8 mouse cellular contexts compared by ENCODE assay signal in genomic region chr3:85573864-85574830, GRCm38 (mm10). TPM values are rescaled to one million over a fixed set of nuclear protein-coding genes. Genes with fewer than 3 reads are reported as not detected.
DNase-seq lines count a peak whose midpoint lies in the region; ATAC-seq and TF ChIP-seq lines count a peak whose summit lies in the region.

TSS of gene Gatb (plus strand) at chr3:85574119.

- H3ac ChIP-seq in C2C12 (ENCODE audit: control insufficient read depth, insufficient read length, low read depth) (peak within 1 kb of the TSS; percentile 69), myocyte (ENCODE audit: control insufficient read depth, insufficient read length) (no peak within 1 kb of the TSS)

- peak within 1 kb of the TSS; percentile 80 for H3K27ac ChIP-seq in heart, embryonic 11.5 days (ENCODE audit: low read depth, low read length)
- H3K27ac ChIP-seq in kidney, embryonic 16.5 days (ENCODE audit: low read length) = peak within 1 kb of the TSS; percentile 82
- H3K27ac ChIP-seq in liver, adult 2 months (replicated peaks; ENCODE audit: insufficient read depth, low read depth, low read length) = peak within 1 kb of the TSS; percentile 61

- no peaks in the 10 kb centered on the region for H3K79me3 ChIP-seq in C2C12 (ENCODE audit: low read depth)

- TF ChIP-seq CTCF in C2C12 (IDR thresholded peaks at IDR 0.05; ENCODE audit: control insufficient read depth, insufficient read depth, insufficient read length) = peak; percentile 18
- TF ChIP-seq CTCF in brain, embryonic 14.5 days (IDR thresholded peaks at IDR 0.05; ENCODE audit: borderline replicate concordance, extremely low read depth, insufficient read depth, insufficient read length) = peak; percentile 81
- peak; percentile 68 for TF ChIP-seq CTCF in liver, adult 2 months (IDR thresholded peaks at IDR 0.05; ENCODE audit: low read depth, low read length)

- H3K4me3 ChIP-seq in C2C12 (ENCODE audit: insufficient read depth, poor library complexity, severe bottlenecking) (peak within 1 kb of the TSS; percentile 78), myocyte (peak within 1 kb of the TSS; percentile 62)
- peak within 1 kb of the TSS; percentile 77 for H3K4me3 ChIP-seq in erythroblast, embryonic 14.5 days (replicated peaks)
- H3K4me3 ChIP-seq in heart, embryonic 11.5 days (ENCODE audit: low read depth, low read length) = peak within 1 kb of the TSS; percentile 77
- H3K4me3 ChIP-seq in kidney, embryonic 16.5 days (ENCODE audit: low read length) = peak within 1 kb of the TSS; percentile 92
- peak within 1 kb of the TSS; percentile 75 for H3K4me3 ChIP-seq in liver, adult 2 months (ENCODE audit: insufficient read depth, low read depth, low read length)

- H3K4me2 ChIP-seq in heart, embryonic 11.5 days = peak within 1 kb of the TSS; percentile 80
- peak within 1 kb of the TSS; percentile 74 for H3K4me2 ChIP-seq in kidney, embryonic 16.5 days (replicated peaks; ENCODE audit: low read depth, low read length)
- H3K4me2 ChIP-seq in myocyte (ENCODE audit: low read depth) = peak within 1 kb of the TSS; percentile 83

- H3K36me3 ChIP-seq in C2C12 (ENCODE audit: control insufficient read depth, insufficient read depth) (no peaks in the 10 kb centered on the region), myocyte (ENCODE audit: control insufficient read depth, insufficient read depth) (no peaks in the 10 kb centered on the region)
- no peaks in the 10 kb centered on the region; the same call in none of the 2 replicates for H3K36me3 ChIP-seq in erythroblast, embryonic 14.5 days (ENCODE audit: control insufficient read depth)
- H3K36me3 ChIP-seq in heart, embryonic 11.5 days (ENCODE audit: control insufficient read depth, insufficient read depth, low read length) = no peaks in the 10 kb centered on the region
- no peaks in the 10 kb centered on the region for H3K36me3 ChIP-seq in kidney, embryonic 16.5 days (ENCODE audit: insufficient read depth, low read length)
- peaks cover 5% of the 10 kb centered on the region; the same call in 1 of the 2 replicates for H3K36me3 ChIP-seq in liver, adult 2 months (ENCODE audit: control insufficient read depth, insufficient read depth, low read length)
- peaks cover 3% of the 10 kb centered on the region; the same call in 1 of the 2 replicates for H3K36me3 ChIP-seq in splenic B cell, adult 2 months (ENCODE audit: control insufficient read depth, insufficient read depth, low read length, poor library complexity, severe bottlenecking)

- TF ChIP-seq POLR2A in brain, embryonic 14.5 days (IDR thresholded peaks at IDR 0.05; ENCODE audit: borderline replicate concordance, extremely low read depth, insufficient read depth, insufficient read length, poor library complexity, severe bottlenecking) = peak; percentile 73; the same call in 1 of the 2 replicates
- TF ChIP-seq POLR2A in liver, adult 2 months (IDR thresholded peaks at IDR 0.05; ENCODE audit: extremely low read depth, insufficient read depth, low read length) = peak; percentile 47; the same call in 1 of the 2 replicates
- peak; percentile 50 for TF ChIP-seq POLR2A in myocyte (IDR thresholded peaks at IDR 0.05; ENCODE audit: insufficient read length, low read depth)

- ATAC-seq in heart, embryonic 11.5 days (replicated peaks; ENCODE audit: insufficient number of reproducible peaks, low FRiP score, low TSS enrichment) = peak; percentile 99
- ATAC-seq in kidney, embryonic 16.5 days (ENCODE audit: low FRiP score, low TSS enrichment) = peak; percentile 100

- WGBS in heart, embryonic 11.5 days (ENCODE audit: insufficient replicate concordance) = 3% methylated on average over 41 of the region's 41 CpGs
- 3% methylated on average over 41 of the region's 41 CpGs for WGBS in kidney, embryonic 16.5 days
- 1% methylated on average over 41 of the region's 41 CpGs for WGBS in liver, adult 2 months

- H3K9ac ChIP-seq in heart, embryonic 11.5 days (ENCODE audit: low read depth, low read length) = peak within 1 kb of the TSS; percentile 87
- peak within 1 kb of the TSS; percentile 93 for H3K9ac ChIP-seq in kidney, embryonic 16.5 days (replicated peaks; ENCODE audit: low read length)
- peak within 1 kb of the TSS; percentile 80 for H3K9ac ChIP-seq in liver, adult 2 months (ENCODE audit: low read depth, low read length)

- H3K79me2 ChIP-seq in C2C12 (ENCODE audit: control insufficient read depth, insufficient read depth) = no peaks in the 10 kb centered on the region
- no peaks in the 10 kb centered on the region for H3K79me2 ChIP-seq in liver, adult 2 months (ENCODE audit: control insufficient read depth, insufficient read depth, low read length)
- no peaks in the 10 kb centered on the region for H3K79me2 ChIP-seq in myocyte (ENCODE audit: control insufficient read depth, insufficient read depth)

- H3K27me3 ChIP-seq in C2C12 (ENCODE audit: control insufficient read depth, insufficient read depth, insufficient read length) = no peaks in the 10 kb centered on the region
- no peaks in the 10 kb centered on the region for H3K27me3 ChIP-seq in erythroblast, embryonic 14.5 days (ENCODE audit: control insufficient read depth)
- H3K27me3 ChIP-seq in heart, embryonic 11.5 days (ENCODE audit: control insufficient read depth, insufficient read depth, low read length) = no peaks in the 10 kb centered on the region
- H3K27me3 ChIP-seq in kidney, embryonic 16.5 days (ENCODE audit: insufficient read depth, low read length) = no peaks in the 10 kb centered on the region
- H3K27me3 ChIP-seq in liver, adult 2 months (ENCODE audit: control insufficient read depth, insufficient read depth, low read length) = no peaks in the 10 kb centered on the region
- H3K27me3 ChIP-seq in myocyte (ENCODE audit: control insufficient read depth, insufficient read depth, insufficient read length) = no peaks in the 10 kb centered on the region
- H3K27me3 ChIP-seq in splenic B cell, adult 2 months (ENCODE audit: control insufficient read depth, insufficient read depth, low read length, poor library complexity, severe bottlenecking) = no peaks in the 10 kb centered on the region

- peak; percentile 100 for DNase-seq in brain, embryonic 14.5 days (ENCODE audit: low read depth)
- DNase-seq in liver, adult 2 months (ENCODE audit: extremely low read depth, low read depth, low spot score) = peak; percentile 99
- peak; percentile 99 for DNase-seq in splenic B cell, adult 2 months (ENCODE audit: low read depth, low spot score)

- H3K4me1 ChIP-seq in erythroblast, embryonic 14.5 days (ENCODE audit: control insufficient read depth) = peaks cover 23% of the 10 kb centered on the region
- no peaks in the 10 kb centered on the region for H3K4me1 ChIP-seq in heart, embryonic 11.5 days (ENCODE audit: control insufficient read depth, insufficient read depth, low read length)
- H3K4me1 ChIP-seq in kidney, embryonic 16.5 days (ENCODE audit: insufficient read depth, low read length) = 0 out of 2 replicates have a peak, but pooled peaks cover 2% of the 10 kb centered on the region
- H3K4me1 ChIP-seq in liver, adult 2 months (ENCODE audit: control insufficient read depth, insufficient read depth, low read length) = 0 out of 2 replicates have a peak, but pooled peaks cover 1% of the 10 kb centered on the region

- H3K9me3 ChIP-seq in erythroblast, embryonic 14.5 days (ENCODE audit: control insufficient read depth, low read length) = no peaks in the 10 kb centered on the region
- H3K9me3 ChIP-seq in heart, embryonic 11.5 days (replicated peaks; ENCODE audit: control insufficient read depth, low read length) = no peaks in the 10 kb centered on the region
- no peaks in the 10 kb centered on the region for H3K9me3 ChIP-seq in kidney, embryonic 16.5 days (ENCODE audit: low read length)

TF ChIP-seq in C2C12, 6 proteins besides CTCF, POLR2A, EP300 and RAD21:
- TF ChIP-seq MAX (IDR thresholded peaks at IDR 0.05) (no peak), CEBPB (IDR thresholded peaks at IDR 0.05; ENCODE audit: low read depth) (no peak), MYOG (IDR thresholded peaks at IDR 0.05; ENCODE audit: control insufficient read depth, extremely low read depth, insufficient read length) (no peak), MYOD1 (IDR thresholded peaks at IDR 0.05; ENCODE audit: control insufficient read depth, insufficient read length, low read depth) (no peak), USF1 (IDR thresholded peaks at IDR 0.05; ENCODE audit: low read depth) (peak; percentile 98), FOSL1 (IDR thresholded peaks at IDR 0.05; ENCODE audit: insufficient read depth, low read length, poor library complexity, severe bottlenecking) (no peak)
TF ChIP-seq in C2C12: peak in this region for 1.

TF ChIP-seq in myocyte, 11 proteins besides CTCF, POLR2A, EP300 and RAD21:
- TF ChIP-seq REST (IDR thresholded peaks at IDR 0.05; ENCODE audit: insufficient read depth, insufficient read length) (no peak), MYOG (IDR thresholded peaks at IDR 0.05; ENCODE audit: control insufficient read depth in 1 of 3, insufficient read depth in 1 of 3, insufficient read length in 2 of 3, low read depth in 2 of 3) (peak in 1 of 3 experiments; percentile 2), E2F4 (IDR thresholded peaks at IDR 0.05; ENCODE audit: insufficient read depth) (no peak), POLR2AphosphoS2 (IDR thresholded peaks at IDR 0.05; ENCODE audit: insufficient read length, low read depth) (no peak), CEBPB (IDR thresholded peaks at IDR 0.05; ENCODE audit: insufficient read depth, poor library complexity, severe bottlenecking) (no peak), MYOD1 (IDR thresholded peaks at IDR 0.05; ENCODE audit: control insufficient read depth in 1 of 3, insufficient read length in 2 of 3, low read depth in 2 of 3) (no peak), MAX (IDR thresholded peaks at IDR 0.05; ENCODE audit: low read depth) (no peak), SRF (IDR thresholded peaks at IDR 0.05; ENCODE audit: control insufficient read depth, insufficient read length, low read depth) (no peak), TCF3 (IDR thresholded peaks at IDR 0.05; ENCODE audit: insufficient read length, low read depth) (no peak), TCF12 (IDR thresholded peaks at IDR 0.05; ENCODE audit: insufficient read depth, poor library complexity, severe bottlenecking) (no peak), USF1 (IDR thresholded peaks at IDR 0.05; ENCODE audit: low read depth) (peak; percentile 99)

RNA-seq across cellular contexts. Expression of gene Gatb, which starts in this region (rescaled TPM):
- polyA plus RNA-seq in C2C12 (2012; fragmentation: generic; extraction: Trizol) (12.2 TPM), myocyte (2012; fragmentation: generic; extraction: Trizol) (14.3 TPM)
- 7.7 and 10.9 TPM in 2 replicates for polyA plus RNA-seq in brain, embryonic 14.5 days (2012; rRNA removed)
- polyA plus RNA-seq in erythroblast, embryonic 14.5 days (2012) = 0.07 and 0.21 TPM in 2 replicates
- 34.4 and 38.3 TPM in 2 replicates for polyA plus RNA-seq in heart, embryonic 11.5 days (2014; fragmentation: Nextera tagmentation; extraction: Ambion mirVana)
- 25.9 and 29.5 TPM in 2 replicates for polyA plus RNA-seq in kidney, embryonic 16.5 days (2015; fragmentation: Nextera tagmentation; extraction: Ambion mirVana)
- total RNA-seq in liver, adult 2 months (2014; rRNA removed) = 33.2 and 39.5 TPM in 2 replicates
- polyA plus RNA-seq in liver, adult 2 months (2012; rRNA removed) = 15.3 and 17.1 TPM in 2 replicates

Comparison
In these comparisons a context has a peak if more than half of its experiments do, and no peak if none do; other contexts are left out.
1. Peak in every context shown above with its lines: DNase-seq, ATAC-seq, H3K4me3 ChIP-seq and H3K27ac ChIP-seq.
2. CTCF ChIP-seq: peak in every context shown above with its lines; median percentile 81 in brain, embryonic 14.5 days; 68 in liver, adult 2 months; 18 in C2C12.